Mouse (Mus musculus) urinary bladder, postnatal 25 days (tissue): ENCODE measurements at regions not wholly inside any gene's neighbourhood (a gene's known extent, or its start where the extent isn't known, plus 50 kb on each side); places are given as distances from the start of the nearest gene placed in this dataset.

ENCODE experiments used
- DNase-seq: peaks from one replicate; pipeline ENCODE4 v3.0.0; 2022; ENCODE audit warnings: low spot score

DNA sequence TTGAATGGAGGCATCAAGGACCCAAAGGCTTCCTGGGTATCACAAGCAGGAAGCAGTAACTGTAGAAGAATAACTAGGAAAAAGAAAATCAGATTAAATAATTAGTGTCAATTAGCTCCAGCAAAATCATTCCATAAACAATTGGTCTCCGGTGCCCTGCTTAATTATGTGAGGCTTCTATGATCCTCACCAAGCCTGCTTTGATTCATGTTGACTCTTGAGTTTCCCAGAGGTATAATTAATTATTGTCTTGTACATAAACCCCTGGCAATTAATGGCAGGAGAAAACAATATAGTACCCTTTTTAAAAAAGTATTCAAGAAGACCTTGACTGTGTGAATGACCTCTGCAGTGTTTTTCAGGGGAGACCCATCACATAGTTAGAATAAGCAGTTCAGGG, 61.5 kb upstream of the Sp8 start:
- no peak for DNase-seq

DNA sequence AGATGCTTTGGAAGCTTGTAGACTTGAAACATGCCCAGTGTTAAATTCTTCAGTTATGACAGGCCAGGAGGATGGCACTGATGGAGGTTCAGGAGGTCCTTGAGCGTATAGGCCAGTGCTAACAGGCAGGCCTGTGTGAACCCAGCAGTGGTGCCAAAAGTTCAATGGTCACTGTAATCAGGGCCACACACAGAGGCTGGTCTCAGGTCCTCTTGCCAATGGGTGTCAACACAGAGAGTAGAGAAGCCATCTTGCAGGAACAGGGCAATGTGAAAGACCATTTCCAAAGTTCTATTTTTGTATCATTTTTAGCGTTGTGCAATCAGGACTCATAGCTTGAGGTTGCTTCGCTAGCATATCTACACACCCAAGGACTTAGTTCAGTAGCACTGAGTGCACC, 64.2 kb upstream of the Sp8 start:
- DNase-seq: no peak

DNA sequence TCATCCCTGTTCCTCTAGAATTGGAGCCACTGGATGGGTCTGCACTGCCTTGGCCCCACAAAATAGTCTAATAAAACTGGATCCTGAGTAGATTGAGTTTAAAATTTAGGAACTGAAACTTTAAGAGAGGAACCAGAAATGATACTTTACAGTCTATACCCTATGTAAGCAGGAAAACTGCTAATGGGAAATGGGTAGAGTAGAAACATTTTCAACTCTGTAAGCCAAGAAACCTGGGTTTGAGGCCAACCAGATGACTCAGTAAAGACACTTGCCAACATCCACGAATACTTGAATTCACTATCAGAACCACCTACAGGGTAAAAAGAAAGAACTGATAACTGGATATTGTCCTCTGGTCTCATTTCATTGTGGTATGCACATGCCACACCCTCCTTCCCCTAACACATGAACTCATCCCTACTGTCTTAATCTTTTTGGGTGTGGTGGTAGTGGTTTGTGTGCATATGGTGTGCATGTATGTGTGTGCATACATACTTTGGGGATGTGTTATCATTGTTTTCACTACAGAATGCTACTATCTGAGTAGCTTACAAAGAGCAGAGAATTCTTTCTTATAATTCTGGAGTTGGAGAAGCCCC, 70.6 kb upstream of the Sp8 start:
- no peak for DNase-seq

DNA sequence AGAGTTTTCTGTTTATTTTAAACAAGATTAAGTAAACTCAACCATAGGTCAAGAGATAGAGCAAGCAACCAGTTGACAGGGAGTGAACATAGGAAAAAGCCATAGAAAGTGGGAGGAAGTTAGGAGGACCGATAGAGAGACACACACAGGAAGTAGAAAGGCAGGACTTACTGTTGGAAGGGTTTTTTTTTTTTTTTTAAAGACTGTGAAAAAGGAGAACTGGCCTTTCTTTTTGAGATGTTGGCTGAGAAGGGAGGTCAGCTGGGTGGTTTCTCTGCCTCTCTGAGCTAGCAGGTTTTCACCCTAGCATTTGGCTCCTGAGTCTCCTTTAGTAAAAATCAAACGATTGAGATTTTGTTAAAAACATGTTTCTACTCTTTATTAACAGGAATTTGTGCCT, 73.3 kb upstream of the Sp8 start:
- no peak for DNase-seq

DNA sequence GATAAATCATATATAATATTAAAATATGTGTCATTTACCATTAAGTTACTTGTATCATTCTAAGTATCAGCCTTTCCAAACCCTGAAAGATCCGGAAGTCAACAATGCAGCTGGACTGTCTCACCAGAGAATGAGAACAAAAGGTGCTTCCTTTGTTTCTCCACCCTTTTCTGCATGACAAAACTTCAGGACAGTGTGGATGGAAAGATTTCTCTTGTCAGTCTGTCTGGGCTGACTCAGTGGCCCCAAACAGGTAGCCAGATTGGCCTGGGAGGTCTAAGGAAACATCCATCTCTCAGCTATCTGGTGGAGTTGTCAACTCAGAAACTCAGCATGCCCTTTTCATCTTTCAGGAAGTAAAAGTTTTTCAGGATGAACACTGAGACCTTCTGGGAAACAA, 79.7 kb upstream of the Sp8 start:
- no peak for DNase-seq

DNA sequence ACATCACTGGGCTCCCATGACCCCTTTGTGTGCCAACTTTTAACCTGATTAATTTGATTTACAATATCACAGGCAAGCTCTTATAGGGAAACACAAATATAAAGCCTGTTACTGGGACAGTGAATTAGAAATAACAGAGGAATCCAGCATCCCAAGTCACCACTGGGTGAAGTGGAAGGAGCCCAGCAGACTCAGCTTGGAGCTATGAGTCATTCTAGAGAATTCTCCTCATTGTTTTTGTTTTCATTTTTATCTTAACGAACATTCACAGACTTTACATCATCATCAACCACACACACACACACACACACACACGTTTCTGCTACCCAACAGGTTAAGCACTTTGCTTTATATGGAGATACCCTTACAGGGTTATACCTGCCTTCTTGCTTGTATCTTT, 92.1 kb upstream of the Sp8 start:
- DNase-seq: no peak

DNA sequence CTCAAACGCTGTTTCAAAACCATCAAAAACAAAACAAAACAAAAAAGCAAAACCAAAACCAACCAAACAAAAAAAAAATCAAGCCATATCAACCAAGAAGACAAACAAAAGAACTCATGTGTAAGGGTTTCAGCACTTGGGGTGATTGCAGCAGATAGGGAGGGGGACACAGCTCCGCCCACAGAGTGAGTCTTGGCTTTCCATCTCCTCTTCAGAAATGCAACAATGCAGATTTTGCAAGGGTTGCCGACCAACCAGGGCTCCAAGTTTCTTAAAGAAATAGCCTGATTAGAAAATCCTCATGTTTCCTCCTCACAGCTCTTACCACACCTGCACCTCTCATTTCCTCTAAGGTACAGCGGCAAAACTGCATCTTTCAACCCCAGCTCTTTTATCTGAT, 107.0 kb upstream of the Sp8 start:
- DNase-seq: no peak

DNA sequence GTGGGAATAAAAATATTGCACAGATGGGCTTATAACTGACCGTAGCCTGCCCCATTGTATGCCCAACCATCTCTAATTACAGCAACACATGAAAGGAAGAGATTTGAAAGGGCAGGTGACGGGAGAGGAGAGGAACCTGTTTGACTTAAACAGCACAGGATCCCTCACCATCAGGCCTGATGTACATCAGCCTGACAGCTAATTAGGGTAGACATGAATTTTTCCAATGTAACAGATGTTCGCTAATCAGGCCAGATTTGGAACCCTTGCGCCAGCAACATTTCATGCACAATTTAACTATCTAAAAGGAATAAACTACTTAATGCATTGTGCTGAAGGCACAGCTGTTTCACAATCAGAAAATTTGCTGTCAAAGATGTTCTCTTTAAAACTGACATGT, 120.2 kb upstream of the Sp8 start:
- DNase-seq: no peak

DNA sequence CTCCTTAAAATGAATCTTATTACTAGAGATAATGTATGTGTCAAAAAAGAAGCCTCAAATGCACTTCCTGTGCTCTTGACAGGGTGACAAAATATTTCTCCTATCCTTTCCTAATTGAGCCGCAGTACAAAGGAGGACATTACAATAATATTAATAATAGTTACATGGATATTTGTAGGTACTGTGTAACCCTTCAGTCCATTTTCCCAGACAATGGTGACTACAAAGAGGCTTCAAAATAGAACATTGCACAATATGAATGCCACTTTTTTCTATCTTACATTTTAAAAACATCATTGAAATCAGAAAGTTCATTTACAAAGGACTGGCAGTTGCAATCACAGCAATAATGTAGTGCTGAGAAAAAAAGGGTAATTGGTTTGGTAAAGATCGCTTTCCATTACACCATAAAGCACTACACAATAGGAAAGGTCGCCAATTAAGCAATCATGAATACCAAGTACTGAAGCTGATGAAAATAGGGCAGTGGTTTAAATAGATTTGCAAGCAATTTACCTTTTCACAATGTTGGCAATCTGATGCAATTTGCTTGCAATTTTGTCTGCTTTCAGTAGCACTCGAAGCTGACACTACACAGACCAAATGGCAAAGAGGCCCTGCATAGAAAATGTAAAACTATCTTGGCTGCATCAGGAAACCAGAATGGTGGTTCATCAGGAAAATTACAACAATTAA, 126.1 kb upstream of the Sp8 start:
- no peak for DNase-seq

DNA sequence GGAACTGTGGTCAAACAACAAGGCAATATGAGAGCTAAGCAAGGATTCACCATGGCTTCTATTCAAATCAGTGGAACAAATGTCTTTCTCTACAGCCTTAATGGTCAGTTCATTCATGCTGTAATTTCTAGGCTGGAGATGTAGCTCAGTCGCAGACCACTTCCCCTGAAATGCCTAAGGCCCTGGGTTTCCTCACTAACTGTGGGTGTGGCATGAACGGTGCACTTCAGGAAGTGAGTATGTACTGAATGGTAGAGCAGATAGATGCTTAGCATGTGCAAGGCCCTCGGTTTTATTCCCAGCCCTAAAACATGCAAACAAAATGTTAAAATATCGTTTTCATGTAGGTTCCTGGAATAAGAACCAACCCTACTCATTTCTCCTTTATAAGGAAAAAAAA, 129.3 kb upstream of the Sp8 start:
- DNase-seq: no peak

DNA sequence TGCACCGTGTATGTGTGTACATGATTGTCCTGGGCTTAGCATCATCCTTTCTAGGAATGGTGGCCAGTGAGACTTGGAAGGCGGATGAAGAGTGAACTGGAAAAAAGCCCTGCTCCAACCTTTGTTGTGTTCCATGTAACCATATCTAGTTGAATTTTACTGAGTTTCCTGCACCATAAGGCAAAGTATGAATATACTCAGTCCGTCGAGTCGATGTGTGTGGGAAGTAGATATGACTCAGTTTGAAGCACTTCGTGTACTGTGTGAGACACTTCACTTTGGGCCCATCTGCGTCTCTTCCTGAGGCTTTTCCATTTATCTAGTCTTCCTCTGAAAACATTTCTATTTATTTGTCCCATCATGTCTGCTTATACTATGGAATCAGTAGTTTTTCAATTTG, 139.5 kb upstream of the Sp8 start:
- no peak for DNase-seq

DNA sequence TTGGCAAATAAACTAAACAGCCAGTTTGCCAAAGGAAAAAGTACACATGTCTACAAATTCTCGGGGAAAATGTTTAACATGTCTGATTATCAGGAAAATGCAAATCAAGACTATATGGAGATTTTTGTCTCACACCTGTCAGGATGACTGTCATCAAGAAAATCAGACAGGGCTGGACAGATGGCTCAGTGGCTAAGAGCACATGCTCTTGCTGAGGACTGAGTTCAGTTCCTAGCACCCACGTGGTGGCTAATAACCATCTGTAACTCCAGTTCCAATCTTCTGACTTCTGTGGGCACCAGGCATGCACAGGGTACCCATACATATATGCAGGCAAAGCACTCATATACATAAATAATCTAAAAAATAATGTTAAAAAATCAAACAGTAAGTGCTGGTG, 141.3 kb upstream of the Sp8 start:
- DNase-seq: no peak

DNA sequence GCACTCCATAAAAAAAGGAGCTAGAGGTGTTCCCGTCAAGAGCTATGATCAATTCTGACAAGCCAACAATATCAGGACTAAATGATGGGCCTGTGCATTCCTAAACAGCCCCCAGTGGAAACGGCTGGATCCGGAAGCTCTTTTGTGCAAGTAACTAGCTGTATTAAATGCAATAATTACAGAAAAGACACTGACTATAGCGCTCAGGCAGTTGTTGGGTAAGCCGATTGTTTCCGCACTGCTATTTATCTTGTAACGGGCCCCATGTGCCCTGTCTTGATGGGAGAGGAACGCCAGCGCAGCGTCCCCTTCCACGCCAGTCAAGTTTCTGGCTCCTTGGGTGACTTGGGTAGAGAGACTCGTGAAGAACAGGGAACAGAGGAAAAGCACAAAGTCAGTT, 142.4 kb upstream of the Sp8 start:
- DNase-seq: no peak

DNA sequence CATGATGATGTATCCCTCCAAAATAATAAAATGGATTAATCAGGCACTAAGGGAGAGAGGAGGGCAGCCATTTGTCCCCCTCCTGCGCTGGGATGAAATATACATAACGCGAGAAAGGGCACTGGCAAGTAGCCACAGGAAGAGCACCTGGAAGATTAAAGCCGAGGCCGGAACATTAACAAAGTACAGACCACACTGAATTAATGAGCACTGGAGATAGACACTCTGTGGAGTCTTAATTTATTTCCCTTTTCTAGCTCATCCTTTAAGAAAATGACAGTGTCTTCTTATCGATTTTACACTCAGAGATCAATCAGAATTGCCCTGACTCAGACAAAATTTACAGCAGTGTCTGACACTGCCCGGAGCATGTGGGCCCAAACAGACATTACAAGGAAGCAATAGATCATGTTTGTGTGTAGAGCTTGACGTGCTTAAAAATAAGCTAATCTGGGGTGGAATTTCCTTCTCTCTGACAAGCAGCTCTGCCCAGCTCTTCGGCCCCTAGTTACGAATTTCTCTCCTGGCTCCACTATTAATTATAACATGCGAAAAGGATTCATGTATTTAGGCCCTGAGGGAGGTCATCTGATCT, 143.0 kb upstream of the Sp8 start:
- DNase-seq: no peak

DNA sequence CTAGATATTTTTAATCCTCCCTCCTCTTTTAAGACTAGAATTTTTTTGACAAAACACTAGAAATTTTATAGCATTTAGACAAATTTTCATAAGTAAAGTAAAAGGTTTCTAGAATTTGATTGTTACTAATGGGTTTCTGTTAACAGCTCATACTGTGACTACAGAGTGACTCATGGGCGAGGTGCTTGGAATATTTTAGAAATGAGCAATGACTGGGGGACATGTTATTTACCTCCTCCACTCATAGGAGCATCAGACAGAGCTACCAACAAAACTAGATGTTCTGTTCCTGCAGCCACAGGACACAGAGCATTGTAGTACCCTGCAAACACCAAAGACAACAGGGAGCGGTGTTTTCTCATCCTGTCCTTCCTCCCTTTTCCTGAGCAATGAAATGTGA, 144.3 kb upstream of the Sp8 start:
- no peak for DNase-seq

DNA sequence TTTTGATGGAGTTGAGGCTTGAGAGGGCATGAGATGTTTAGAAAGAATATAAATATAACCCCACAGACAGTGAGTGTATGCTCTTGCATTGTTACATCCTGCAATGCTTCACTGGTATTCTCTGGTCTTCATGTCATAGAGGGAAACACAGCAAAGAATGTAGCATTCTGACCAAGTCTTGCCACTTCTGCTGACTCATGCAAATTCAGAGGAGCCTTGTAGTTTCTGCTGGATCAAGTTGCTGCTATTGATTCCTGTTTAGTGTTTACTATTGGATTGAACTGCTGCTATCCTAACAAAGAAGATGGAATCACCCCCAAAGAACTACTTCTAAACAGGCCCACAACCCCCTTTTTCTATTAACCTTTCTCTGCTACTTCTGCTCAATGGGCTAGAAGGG, 148.0 kb upstream of the Sp8 start:
- no peak for DNase-seq

DNA sequence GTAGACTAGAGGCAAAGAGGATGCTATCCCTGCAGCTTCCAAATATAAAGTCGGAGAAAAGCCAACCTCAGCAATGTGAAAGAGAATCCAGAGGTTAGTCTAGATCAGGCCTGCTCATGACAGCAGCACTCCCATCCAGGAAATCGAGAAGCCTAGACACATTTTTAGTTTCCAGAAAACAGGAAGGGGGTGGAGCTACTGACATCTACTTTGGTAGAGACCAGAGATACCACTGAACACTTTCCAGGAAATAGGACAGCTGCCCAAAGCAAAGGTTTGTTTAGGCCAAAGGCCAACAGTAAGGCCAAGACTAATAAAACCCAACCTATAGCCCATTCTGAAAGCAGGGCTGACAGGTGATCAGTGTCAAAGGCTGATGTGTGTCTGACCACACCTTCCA, 151.4 kb upstream of the Sp8 start:
- no peak for DNase-seq

DNA sequence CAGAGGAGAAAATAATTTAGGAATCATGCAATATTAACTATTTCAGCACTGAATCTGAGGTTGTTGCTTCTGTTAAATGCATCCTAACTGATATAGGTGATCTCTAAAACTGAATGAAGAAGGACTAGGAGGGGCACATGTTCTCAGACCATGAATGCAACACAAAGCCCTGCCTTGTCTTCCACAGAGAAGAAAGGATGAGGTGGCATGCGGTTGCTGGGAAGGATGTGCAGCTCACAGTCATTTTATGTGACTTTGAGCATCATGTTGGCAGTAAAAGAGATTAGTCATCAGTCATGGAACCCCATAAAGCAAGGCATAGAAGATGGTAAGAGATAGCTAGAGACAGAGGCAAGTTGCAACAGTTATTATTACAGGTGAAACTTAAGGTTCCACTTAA, 163.2 kb upstream of the Sp8 start:
- DNase-seq: no peak

DNA sequence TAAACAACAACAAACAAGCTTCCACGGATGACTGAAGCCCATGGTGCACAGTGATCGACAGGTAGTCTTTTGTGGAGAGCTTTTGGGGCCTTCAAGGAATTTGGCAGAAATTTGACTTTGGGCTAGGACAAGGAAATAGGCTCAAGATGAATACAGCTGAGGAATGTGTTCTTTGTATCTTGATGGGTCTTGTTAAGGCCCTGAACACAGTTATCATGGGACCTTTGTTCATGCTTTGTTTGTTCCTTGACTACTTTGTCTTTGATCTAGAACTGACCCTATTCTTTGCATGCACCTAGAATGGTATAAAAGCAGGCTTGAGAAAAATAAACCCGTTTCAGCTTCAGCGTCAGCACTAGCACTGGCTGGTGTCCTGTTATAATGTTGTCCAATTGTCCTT, 168.1 kb upstream of the Sp8 start:
- no peak for DNase-seq

DNA sequence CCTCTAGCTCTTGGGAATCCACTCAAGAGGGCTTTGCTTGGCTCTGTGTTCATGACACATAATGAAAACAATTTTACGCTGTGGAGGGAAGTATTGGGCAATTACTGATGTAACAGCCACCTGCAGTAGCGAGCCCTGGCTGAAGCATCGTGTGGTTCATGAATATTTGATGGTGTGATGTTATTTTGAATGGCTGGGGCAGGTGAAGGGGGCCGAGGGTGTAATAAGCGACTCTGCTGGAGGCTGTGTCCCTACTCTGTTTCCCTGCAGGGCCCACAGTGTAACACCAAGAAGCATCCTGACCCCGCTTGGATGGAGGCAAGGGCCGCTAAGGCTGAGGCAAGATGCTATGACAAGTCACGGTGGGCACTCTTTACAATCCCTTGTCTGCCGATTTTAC, 184.6 kb upstream of the Sp8 start:
- no peak for DNase-seq

DNA sequence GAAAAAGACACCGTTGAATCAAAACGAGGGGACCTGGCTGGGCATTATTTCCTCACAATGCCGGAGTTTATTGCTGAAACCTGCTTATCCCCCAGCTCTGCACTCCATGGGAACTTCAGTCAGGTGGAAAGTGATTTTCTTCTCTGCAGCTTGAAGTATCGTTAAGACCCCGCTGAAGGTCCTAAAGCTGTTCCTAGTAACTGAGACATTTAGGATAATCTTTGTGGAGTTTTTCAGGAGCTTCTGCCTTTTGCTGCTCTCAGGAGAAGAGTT, 185.0 kb upstream of the Sp8 start:
- DNase-seq: no peak

DNA sequence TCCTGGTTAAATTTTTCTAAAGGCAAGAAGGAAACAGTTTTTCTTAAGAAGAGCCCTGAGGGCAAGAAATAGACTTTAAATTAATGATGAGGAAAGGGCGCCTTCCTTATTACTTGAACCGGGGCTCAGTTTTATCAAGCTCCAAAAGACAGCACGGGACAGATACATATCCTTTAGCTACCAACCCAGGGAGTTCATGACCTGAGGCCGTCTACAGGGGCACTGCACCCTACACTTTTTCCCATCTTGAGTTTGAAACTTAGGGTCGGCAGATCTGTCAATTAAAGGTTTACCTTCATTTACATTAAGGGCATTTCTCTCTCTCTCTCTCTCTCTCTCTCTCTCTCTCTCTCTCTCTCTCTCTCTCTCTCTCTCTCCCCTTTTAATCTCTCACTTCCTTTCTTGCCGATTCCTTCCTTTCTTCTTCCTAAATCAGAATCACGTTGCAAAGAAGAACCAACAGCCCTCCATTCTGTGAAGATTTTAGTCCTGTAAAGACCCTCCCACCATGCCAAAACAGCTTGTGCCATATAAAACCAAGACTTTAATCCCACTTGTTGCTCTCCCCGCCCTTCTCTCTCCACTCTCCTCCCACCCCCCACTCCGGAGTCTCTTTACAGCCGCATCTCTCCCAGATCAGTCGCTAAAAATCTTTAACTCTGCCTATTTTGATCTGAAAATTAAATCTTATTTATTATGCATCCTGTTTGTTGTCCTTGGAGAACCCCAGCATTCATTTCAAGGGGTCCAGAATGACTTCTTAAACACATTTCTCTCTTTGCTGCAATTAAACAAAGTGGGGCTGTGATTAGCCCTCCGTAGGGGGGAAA, 185.5 kb upstream of the Sp8 start:
- no peak for DNase-seq
